Mouse (Mus musculus) CD4-positive, CD25-positive, alpha-beta regulatory T cell, adult 9 weeks (primary cell): ENCODE measurements around the gene 1810049J17Rik. TPM values are rescaled to one million over a fixed set of nuclear protein-coding genes. Genes with fewer than 3 reads are reported as not detected.

Experiments
- polyA plus RNA-seq: library from polyadenylated mRNA; unstranded; fragments of 100-300 nt; shearing (Covaris generic); gene quantifications from one replicate; pipeline ENCODE4 v1.2.1, GENCODE M21; 2017

The 1810049J17Rik gene
- not detected for polyA plus RNA-seq

GRCm38 (mm10) chr15:12321788-12322621 lies at the start of gene 1810049J17Rik:
1810049J17Rik (minus strand) TSS chr15:12321899.

DNA sequence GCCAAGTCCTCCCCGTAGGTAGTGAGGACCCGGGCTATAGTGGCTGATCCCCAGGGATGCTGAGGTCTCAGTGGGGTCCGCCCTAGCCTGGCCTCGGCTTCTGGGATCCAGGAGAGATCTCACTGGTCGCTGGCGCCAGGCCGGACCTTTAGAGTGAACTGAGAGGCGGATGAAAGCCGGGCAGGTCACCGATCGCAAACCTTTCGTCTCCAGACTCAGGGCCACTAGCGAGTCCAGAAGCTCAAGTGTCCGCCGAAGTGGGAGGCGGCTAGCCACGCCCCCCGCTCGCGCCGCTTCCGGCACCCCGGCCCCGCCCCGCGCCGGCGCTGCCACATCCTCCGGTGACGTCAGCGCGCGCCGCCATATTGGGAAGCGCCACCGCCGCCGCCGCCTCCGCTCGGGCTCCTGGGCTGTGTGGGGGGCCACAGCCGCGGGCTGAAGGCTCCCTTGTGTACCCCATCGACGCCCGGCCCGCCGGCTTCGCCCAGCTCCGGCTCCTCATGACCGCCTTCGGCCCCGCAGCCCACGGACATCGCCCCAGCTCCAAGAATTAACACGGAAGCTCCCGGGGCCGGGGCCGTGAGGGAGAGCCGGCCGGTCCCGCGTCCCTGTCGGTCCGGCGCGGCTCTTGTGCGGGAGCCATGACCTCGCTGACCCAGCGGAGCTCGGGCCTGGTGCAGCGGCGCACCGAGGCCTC lies 460 bp downstream of the 1810049J17Rik start, which contains the start of gene Golph3:
Gene Golph3 (plus strand): TSS at position 360 of the 697 bp plus-strand sequence.

Other genes starting within 250 kb of the 1810049J17Rik start
- gene Zfr, start 204.1 kb downstream of the 1810049J17Rik start, polyA plus RNA-seq: 180 TPM
- gene Mtmr12, start 116.9 kb downstream of the 1810049J17Rik start, polyA plus RNA-seq: 25.7 TPM
- 21.0 TPM for gene Golph3, start 449 bp downstream of the 1810049J17Rik start, polyA plus RNA-seq